Mouse (Mus musculus) forebrain, embryonic 14.5 days (tissue): ENCODE data around the gene Mpz. TPM values are rescaled to one million over a fixed set of nuclear protein-coding genes. Genes with fewer than 3 reads are reported as not detected.
"Not testable (repeated sequence)": the region's sequence is repeated elsewhere in the genome, so short reads cannot be mapped to it uniquely, and the experiment has no call there.

Experiments
- ATAC-seq: fragments of 200-750 bp; cut with Nextera tagmentation; 2 replicates; pipeline ENCODE4 v1.8.0; 2017; ENCODE audit warnings: mild to moderate bottlenecking, moderate library complexity
- DNase-seq: peaks from one replicate; pipeline ENCODE4 v3.0.0-alpha.2; 2015; ENCODE audit warnings: low spot score
- H3K27ac ChIP-seq: fragments of 300-500 bp; sonication (generic); 2 replicates; pipeline ENCODE4 v1.5.1; 2014; ENCODE audit warnings: low read depth, mild to moderate bottlenecking, control low read depth, low read length, moderate library complexity
- H3K27me3 ChIP-seq: fragments of 300-500 bp; sonication (generic); replicated peaks from 2 replicates; pipeline ENCODE4 v1.6.1; 2014; ENCODE audit warnings: low read length, control low read depth, mixed read lengths; ENCODE audit not compliant: control insufficient read depth, insufficient read depth
- H3K36me3 ChIP-seq: fragments of 300-500 bp; sonication (generic); 2 replicates; pipeline ENCODE4 v1.6.1; 2014; ENCODE audit warnings: low read length, control low read depth; ENCODE audit not compliant: control insufficient read depth, insufficient read depth
- H3K4me1 ChIP-seq: fragments of 300-500 bp; sonication (generic); 2 replicates; pipeline ENCODE4 v1.6.1; 2014; ENCODE audit warnings: antibody characterized with exemption, low read length, control low read depth; ENCODE audit not compliant: control insufficient read depth, insufficient read depth
- H3K4me2 ChIP-seq: fragments of 300-500 bp; sonication (generic); 2 replicates; pipeline ENCODE4 v1.6.1; 2014; ENCODE audit warnings: mild to moderate bottlenecking, control low read depth, low read length
- H3K4me3 ChIP-seq: fragments of 300-500 bp; sonication (generic); 2 replicates; pipeline ENCODE4 v1.5.1; 2014; ENCODE audit warnings: low read depth, low read length, control low read depth
- H3K9ac ChIP-seq: fragments of 300-500 bp; sonication (generic); 2 replicates; pipeline ENCODE4 v1.6.1; 2014; ENCODE audit warnings: mild to moderate bottlenecking, low read length, control low read depth, moderate library complexity
- H3K9me3 ChIP-seq: fragments of 300-500 bp; sonication (generic); replicated peaks from 2 replicates; pipeline ENCODE4 v1.6.1; 2016; ENCODE audit warnings: low read length, control low read depth, mixed read lengths; ENCODE audit not compliant: control insufficient read depth
- WGBS: fragments of 180-500 bp; shearing (Covaris S2); extraction: QIAGEN DNeasy Blood & Tissue Kit; methylation state at CpG from one replicate; pipeline ENCODE4 v1.1.7; 2014; 5-methylcytosine and 5-hydroxymethylcytosine counted together
- polyA plus RNA-seq: library from polyadenylated mRNA; unstranded; fragments of >200 nt; fragmentation: Nextera tagmentation; extraction: Ambion mirVana; gene quantifications from 2 replicates; pipeline ENCODE4 v1.2.1, GENCODE M21; 2014

Gene Mpz
- polyA plus RNA-seq, 1 experiment from 2014 or later: 0.09 TPM

DNA sequence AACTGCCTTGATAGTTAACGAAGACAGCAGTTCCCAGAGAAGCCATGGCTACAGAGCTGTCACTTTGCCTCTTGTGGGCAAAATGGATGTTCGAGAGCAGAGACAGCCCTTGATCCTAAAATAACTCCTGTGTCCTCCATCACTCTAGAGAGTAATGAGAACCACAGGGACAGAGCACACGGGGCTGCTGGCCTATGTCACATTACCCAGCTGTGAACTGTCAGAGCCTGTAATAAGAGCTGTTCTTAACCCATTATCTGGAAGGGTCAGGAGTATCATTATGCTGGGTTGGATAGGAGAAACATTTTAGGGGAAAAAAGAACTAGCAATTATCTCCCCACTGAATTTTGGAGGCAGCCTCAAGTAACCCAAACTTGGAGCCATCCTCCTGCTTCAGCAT, 29.6 kb upstream of the Mpz start:
- Histone ChIP-seq H3K36me3 (no peaks in the 10 kb centered on the region), H3K4me2 (no peak overlapping the region), H3K4me3 (no peak overlapping the region), H3K27me3 (no peaks in the 10 kb centered on the region), H3K9me3 (no peaks in the 10 kb centered on the region), H3K27ac (no peak overlapping the region), H3K4me1 (no peaks in the 10 kb centered on the region), H3K9ac (no peak overlapping the region)
- 72% methylated on average over 3 of the region's 3 CpGs for WGBS
- ATAC-seq (no peak), DNase-seq (no peak)

GRCm38 (mm10) chr1:171121839-171122238, 28.7 kb upstream of the Mpz start:
- no peak for DNase-seq
- H3K4me2 ChIP-seq: no peak overlapping the region
- ATAC-seq: no peak
- WGBS: 45% methylated on average over 5 of the region's 5 CpGs
- no peak overlapping the region for H3K27ac ChIP-seq
- no peak overlapping the region for H3K4me3 ChIP-seq
- no peaks in the 10 kb centered on the region for H3K36me3 ChIP-seq
- H3K9ac ChIP-seq: no peak overlapping the region
- no peaks in the 10 kb centered on the region for H3K9me3 ChIP-seq
- no peaks in the 10 kb centered on the region for H3K27me3 ChIP-seq
- no peaks in the 10 kb centered on the region for H3K4me1 ChIP-seq

GRCm38 (mm10) chr1:171122932-171123331, 27.6 kb upstream of the Mpz start:
- no peak overlapping the region for H3K4me2 ChIP-seq
- peaks cover 4% of the 10 kb centered on the region; the same call in 1 of the 2 replicates for H3K36me3 ChIP-seq
- no peak overlapping the region for H3K9ac ChIP-seq
- ATAC-seq (no peak), DNase-seq (no peak)
- no peaks in the 10 kb centered on the region for H3K4me1 ChIP-seq
- H3K4me3 ChIP-seq: no peak overlapping the region
- WGBS: 37% methylated on average over 7 of the region's 7 CpGs
- no peaks in the 10 kb centered on the region for H3K27me3 ChIP-seq
- H3K9me3 ChIP-seq: no peaks in the 10 kb centered on the region
- no peak overlapping the region for H3K27ac ChIP-seq

GRCm38 (mm10) chr1:171124398-171124797, 26.1 kb upstream of the Mpz start:
- Histone ChIP-seq H3K4me1 (no peaks in the 10 kb centered on the region), H3K36me3 (peaks cover 17% of the 10 kb centered on the region), H3K4me3 (no peak overlapping the region), H3K27me3 (no peaks in the 10 kb centered on the region), H3K4me2 (no peak overlapping the region), H3K9ac (no peak overlapping the region), H3K27ac (no peak overlapping the region), H3K9me3 (no peaks in the 10 kb centered on the region)
- no peak for DNase-seq
- no peak for ATAC-seq
- 91% methylated on average over 5 of the region's 5 CpGs for WGBS

DNA sequence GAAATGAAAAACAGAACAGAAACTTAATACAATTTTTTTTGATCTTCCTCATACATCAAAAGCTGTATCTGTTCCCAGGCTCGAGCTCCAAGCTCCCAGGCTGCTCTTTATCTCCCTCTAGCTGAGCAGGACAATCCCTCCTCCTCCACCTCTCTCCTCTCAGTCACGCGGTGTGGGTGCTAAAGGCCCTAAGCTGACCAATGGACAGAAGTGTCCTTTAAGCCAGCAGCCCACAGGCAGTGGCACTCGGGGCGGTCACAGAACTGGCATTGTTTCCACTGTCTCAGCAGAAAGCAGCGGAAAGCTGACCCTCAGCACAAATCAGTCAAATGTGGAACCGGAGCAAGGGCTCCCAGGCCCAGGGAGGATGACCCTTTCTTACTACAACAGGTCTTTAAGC, 21.3 kb upstream of the Mpz start:
- Histone ChIP-seq H3K9me3 (no peaks in the 10 kb centered on the region), H3K27ac (no peak overlapping the region), H3K27me3 (no peaks in the 10 kb centered on the region), H3K4me1 (no peaks in the 10 kb centered on the region), H3K4me3 (no peak overlapping the region), H3K4me2 (no peak overlapping the region), H3K9ac (no peak overlapping the region), H3K36me3 (peaks cover 55% of the 10 kb centered on the region)
- 71% methylated on average over 7 of the region's 7 CpGs for WGBS
- ATAC-seq: no peak
- DNase-seq: no peak

GRCm38 (mm10) chr1:171130971-171131370, 19.5 kb upstream of the Mpz start:
- Histone ChIP-seq H3K4me2 (no peak overlapping the region), H3K36me3 (peaks cover 72% of the 10 kb centered on the region), H3K4me1 (no peaks in the 10 kb centered on the region), H3K27me3 (no peaks in the 10 kb centered on the region), H3K9me3 (no peaks in the 10 kb centered on the region), H3K9ac (no peak overlapping the region), H3K27ac (no peak overlapping the region), H3K4me3 (no peak overlapping the region)
- WGBS: 95% methylated on average over 1 of the region's 1 CpGs
- DNase-seq (no peak), ATAC-seq (no peak)

DNA sequence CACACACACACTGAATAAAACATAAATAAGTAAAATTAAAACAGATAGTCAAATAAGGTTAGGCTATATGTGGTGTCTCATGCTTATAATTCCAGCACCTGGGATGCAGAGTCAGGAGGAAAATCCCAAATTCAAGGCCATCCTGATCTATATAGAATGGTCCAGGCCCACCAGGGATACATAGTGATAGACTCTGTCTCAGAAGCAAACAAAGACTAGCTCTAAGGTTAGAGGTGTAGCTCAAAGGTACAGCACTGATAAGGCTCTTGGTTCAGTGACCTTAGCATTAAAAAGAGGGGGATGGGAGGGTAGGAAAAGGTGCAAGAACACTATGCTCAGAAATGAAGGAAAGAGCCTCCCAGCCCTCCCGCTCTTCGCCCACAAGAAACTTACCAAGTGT, 14.9 kb upstream of the Mpz start:
- no peak overlapping the region for H3K4me3 ChIP-seq
- 99% methylated on average over 2 of the region's 2 CpGs for WGBS
- no peak overlapping the region for H3K27ac ChIP-seq
- H3K4me1 ChIP-seq: no peaks in the 10 kb centered on the region
- H3K9me3 ChIP-seq: no peaks in the 10 kb centered on the region
- H3K9ac ChIP-seq: no peak overlapping the region
- H3K4me2 ChIP-seq: no peak overlapping the region
- ATAC-seq: no peak
- peaks cover 74% of the 10 kb centered on the region for H3K36me3 ChIP-seq
- H3K27me3 ChIP-seq: no peaks in the 10 kb centered on the region
- DNase-seq: no peak

DNA sequence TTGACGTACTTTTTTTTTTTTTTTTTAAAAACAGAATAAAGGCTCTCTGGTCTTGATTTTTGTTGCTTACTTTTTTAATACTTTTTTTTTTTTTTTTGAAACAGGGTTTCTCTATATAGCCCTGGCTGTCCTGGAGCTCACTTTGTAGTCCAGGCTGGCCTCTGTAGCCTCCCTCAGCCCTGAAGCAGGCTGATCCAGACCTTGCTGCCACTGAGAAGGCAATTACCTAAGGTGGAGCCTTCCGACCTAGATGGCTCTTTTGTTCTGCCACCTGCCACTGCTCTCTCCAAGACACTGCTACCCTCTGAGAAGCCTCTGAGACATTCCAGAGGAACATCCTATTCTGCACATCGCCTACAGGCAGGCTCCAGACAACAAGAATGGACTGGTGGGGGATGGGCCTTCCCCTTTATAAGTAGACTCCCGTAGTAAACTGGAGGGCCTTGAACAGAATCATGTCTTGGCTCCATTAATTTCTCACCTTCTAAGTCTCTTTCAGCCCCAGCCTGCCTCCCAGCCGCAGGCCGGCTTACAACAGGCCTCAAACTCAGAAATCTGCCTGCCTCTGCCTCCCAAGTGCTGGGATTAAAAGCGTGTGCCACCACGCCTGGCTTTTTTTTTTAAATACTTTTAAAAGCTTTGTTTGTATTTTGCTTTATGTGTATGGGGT, 12.9 kb upstream of the Mpz start:
- H3K27me3 ChIP-seq, H3K9me3 ChIP-seq, H3K9ac ChIP-seq, DNase-seq, H3K4me1 ChIP-seq, H3K4me2 ChIP-seq, ATAC-seq, H3K4me3 ChIP-seq, H3K27ac ChIP-seq: not testable (repeated sequence)
- WGBS: 89% methylated on average over 8 of the region's 8 CpGs
- peaks cover 79% of the 10 kb centered on the region for H3K36me3 ChIP-seq

- H3K27me3 ChIP-seq, DNase-seq, H3K4me2 ChIP-seq, H3K27ac ChIP-seq, H3K4me1 ChIP-seq, H3K4me3 ChIP-seq, H3K9ac ChIP-seq, ATAC-seq, H3K9me3 ChIP-seq: not testable (repeated sequence)
- WGBS: 81% methylated on average over 9 of the region's 11 CpGs
- peaks cover 63% of the 10 kb centered on the region for H3K36me3 ChIP-seq
These were observed 7.5 kb upstream of the Mpz start for GRCm38 (mm10) chr1:171142981-171143380.
